Mouse (Mus musculus) forebrain, embryonic 13.5 days (tissue): ENCODE measurements at regions not wholly inside any gene's neighbourhood (a gene's known extent, or its start where the extent isn't known, plus 50 kb on each side); places are given as distances from the start of the nearest gene placed in this dataset.
A peak's percentile ranks its signal among the peaks of the same experiment; 100 is the strongest.
"Not testable (repeated sequence)": the region's sequence is repeated elsewhere in the genome, so short reads cannot be mapped to it uniquely, and the experiment has no call there.

Source experiments
- ATAC-seq: fragments of 200-750 bp; cut with Nextera tagmentation; 2 replicates; pipeline ENCODE4 v1.8.0; 2017
- H3K27ac ChIP-seq: fragments of 300-500 bp; sonication (generic); 2 replicates; pipeline ENCODE4 v1.5.1; 2015; ENCODE audit warnings: inconsistent platforms, mild to moderate bottlenecking, moderate library complexity
- H3K27me3 ChIP-seq: fragments of 300-500 bp; sonication (generic); 2 replicates; pipeline ENCODE4 v1.6.1; 2015; ENCODE audit warnings: mild to moderate bottlenecking, inconsistent platforms
- H3K36me3 ChIP-seq: fragments of 300-500 bp; sonication (generic); 2 replicates; pipeline ENCODE4 v1.6.1; 2015; ENCODE audit warnings: mild to moderate bottlenecking, inconsistent platforms; ENCODE audit not compliant: poor library complexity, severe bottlenecking
- H3K4me1 ChIP-seq: fragments of 300-500 bp; sonication (generic); 2 replicates; pipeline ENCODE4 v1.6.1; 2015; ENCODE audit warnings: inconsistent platforms
- H3K4me2 ChIP-seq: fragments of 300-500 bp; sonication (generic); 2 replicates; pipeline ENCODE4 v1.6.1; 2015; ENCODE audit warnings: inconsistent platforms, mild to moderate bottlenecking, moderate library complexity
- H3K4me3 ChIP-seq: fragments of 300-500 bp; sonication (generic); 2 replicates; pipeline ENCODE4 v1.5.1; 2015; ENCODE audit warnings: mild to moderate bottlenecking, inconsistent platforms
- H3K9ac ChIP-seq: fragments of 300-500 bp; sonication (generic); 2 replicates; pipeline ENCODE4 v1.6.1; 2015; ENCODE audit warnings: mild to moderate bottlenecking, inconsistent platforms
- H3K9me3 ChIP-seq: fragments of 300-500 bp; sonication (generic); replicated peaks from 2 replicates; pipeline ENCODE4 v1.6.1; 2016; ENCODE audit warnings: inconsistent platforms
- WGBS: fragments of 180-500 bp; shearing (Covaris S2); methylation state at CpG from one replicate; pipeline ENCODE4 v1.1.7; 2015; 5-methylcytosine and 5-hydroxymethylcytosine counted together

DNA sequence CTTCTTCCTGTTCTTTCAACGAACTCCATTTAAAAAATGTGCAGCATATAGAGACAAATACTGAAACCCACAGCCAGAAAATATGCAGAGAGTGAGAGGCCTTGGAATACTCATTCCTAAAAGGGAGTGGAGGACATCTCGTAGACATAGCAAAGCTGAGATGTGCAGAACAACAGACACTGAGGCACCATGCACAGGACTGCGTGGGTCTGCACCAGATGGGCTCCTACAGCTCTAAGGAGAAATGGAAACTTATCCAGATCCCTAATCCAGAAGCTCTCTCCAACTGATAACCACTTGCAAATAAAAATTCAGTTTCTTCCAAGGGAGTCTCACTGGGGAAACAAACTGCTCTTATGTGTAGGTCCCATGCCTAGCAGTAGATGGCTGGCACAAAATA, 101.6 kb downstream of the Slc25a24 start:
- Histone ChIP-seq H3K4me2 (no peak overlapping the region), H3K27ac (no peak overlapping the region), H3K9me3 (no peaks in the 10 kb centered on the region), H3K27me3 (no peaks in the 10 kb centered on the region), H3K9ac (no peak overlapping the region), H3K4me3 (no peak overlapping the region), H3K4me1 (no peaks in the 10 kb centered on the region), H3K36me3 (no peaks in the 10 kb centered on the region)
- ATAC-seq, result no peak
- WGBS, result 81% methylated on average over 3 of the region's 3 CpGs

DNA sequence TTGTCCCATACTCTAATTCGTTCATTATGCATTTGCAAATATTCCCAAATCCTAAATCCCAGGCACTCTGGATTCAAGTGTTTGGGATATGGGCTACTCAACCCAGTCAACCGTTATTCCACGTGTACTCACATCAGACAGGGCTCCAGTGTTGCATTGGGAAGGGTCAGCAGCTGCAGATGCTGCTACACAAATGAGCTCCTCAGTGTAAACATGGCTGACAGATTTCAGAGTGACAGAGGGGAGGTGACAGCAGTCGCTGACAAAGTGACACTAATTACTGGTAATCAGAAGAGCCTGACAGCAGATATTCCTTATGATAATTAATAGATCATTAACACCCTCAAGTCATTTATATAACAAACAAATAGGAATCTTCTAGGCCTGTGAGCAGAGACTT, 106.2 kb upstream of the Vav3 start:
- Histone ChIP-seq H3K27ac (no peak overlapping the region), H3K36me3 (no peaks in the 10 kb centered on the region), H3K4me2 (no peak overlapping the region), H3K9me3 (no peaks in the 10 kb centered on the region), H3K4me1 (0 out of 2 replicates have a peak, but pooled peaks cover 2% of the 10 kb centered on the region), H3K4me3 (no peak overlapping the region), H3K9ac (no peak overlapping the region), H3K27me3 (no peaks in the 10 kb centered on the region)
- ATAC-seq, result peak; percentile 71; the same call in 1 of the 2 replicates
- 59% methylated on average over 4 of the region's 4 CpGs for WGBS

DNA sequence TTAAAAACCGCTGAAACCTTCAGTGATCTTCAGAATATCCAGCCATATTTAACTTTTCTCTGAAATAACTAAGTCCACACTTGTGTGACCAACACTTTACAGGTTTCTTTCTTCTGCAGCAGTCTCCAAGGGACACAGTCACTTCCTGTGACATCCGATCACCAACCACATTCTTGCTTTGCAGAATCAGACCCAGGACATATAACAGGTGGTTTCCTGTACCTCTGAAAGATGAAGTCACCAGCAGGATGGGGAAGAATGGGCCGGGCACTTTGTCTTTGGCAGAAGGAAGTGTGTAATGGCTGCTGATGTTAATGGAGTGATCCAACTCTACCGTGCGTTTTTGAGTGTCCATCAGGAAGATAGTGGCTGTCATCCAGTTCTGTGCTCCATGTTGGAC, 103.5 kb upstream of the Vav3 start:
- no peak for ATAC-seq
- no peak overlapping the region for H3K9ac ChIP-seq
- H3K27me3 ChIP-seq, result no peaks in the 10 kb centered on the region
- no peak overlapping the region for H3K4me2 ChIP-seq
- no peak overlapping the region for H3K27ac ChIP-seq
- H3K36me3 ChIP-seq, result no peaks in the 10 kb centered on the region
- H3K4me3 ChIP-seq, result no peak overlapping the region
- H3K9me3 ChIP-seq, result no peaks in the 10 kb centered on the region
- H3K4me1 ChIP-seq, result 0 out of 2 replicates have a peak, but pooled peaks cover 2% of the 10 kb centered on the region
- 87% methylated on average over 5 of the region's 5 CpGs for WGBS

- H3K4me3 ChIP-seq, result no peak overlapping the region
- H3K9me3 ChIP-seq, result peaks cover 9% of the 10 kb centered on the region; the same call in 1 of the 2 replicates
- H3K9ac ChIP-seq, result no peak overlapping the region
- ATAC-seq, result no peak
- no peak overlapping the region for H3K4me2 ChIP-seq
- no peak overlapping the region for H3K27ac ChIP-seq
- no peaks in the 10 kb centered on the region for H3K4me1 ChIP-seq
- WGBS, result 92% methylated on average over 1 of the region's 1 CpGs
- no peaks in the 10 kb centered on the region for H3K27me3 ChIP-seq
- H3K36me3 ChIP-seq, result no peaks in the 10 kb centered on the region
Observed at GRCm38 (mm10) chr3:109243491-109243890, 97.0 kb upstream of the Vav3 start.

- Histone ChIP-seq H3K9me3 (peaks cover 9% of the 10 kb centered on the region; the same call in 1 of the 2 replicates), H3K4me1 (no peaks in the 10 kb centered on the region), H3K27me3 (no peaks in the 10 kb centered on the region), H3K9ac (no peak overlapping the region), H3K36me3 (no peaks in the 10 kb centered on the region), H3K4me3 (no peak overlapping the region), H3K4me2 (no peak overlapping the region), H3K27ac (no peak overlapping the region)
- WGBS, result 32% methylated on average over 1 of the region's 1 CpGs
- ATAC-seq, result no peak
Observed at GRCm38 (mm10) chr3:109248801-109249200, 91.7 kb upstream of the Vav3 start.

DNA sequence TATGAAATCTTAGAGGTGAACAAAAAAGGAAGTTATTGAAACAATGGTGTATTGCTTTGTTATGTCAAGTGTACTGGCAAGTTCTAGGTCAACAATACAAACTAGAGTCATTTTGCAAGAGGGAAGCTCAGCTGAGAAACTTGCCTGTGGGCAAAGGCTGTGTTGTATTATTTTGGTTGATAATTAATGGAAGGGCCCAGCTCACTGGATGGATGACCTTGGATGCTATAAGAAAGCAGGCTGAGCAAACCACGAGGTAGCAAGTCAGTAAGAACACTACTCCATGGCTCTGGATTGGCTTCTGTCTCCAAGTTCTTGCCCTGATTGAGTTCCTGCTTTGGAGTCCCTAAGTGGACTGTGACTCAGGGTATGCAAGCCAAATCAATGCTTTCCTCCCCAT, 91.1 kb upstream of the Vav3 start:
- Histone ChIP-seq H3K4me3 (no peak overlapping the region), H3K4me2 (no peak overlapping the region), H3K9me3 (peaks cover 6% of the 10 kb centered on the region; the same call in 1 of the 2 replicates), H3K27me3 (no peaks in the 10 kb centered on the region), H3K36me3 (no peaks in the 10 kb centered on the region), H3K27ac (no peak overlapping the region), H3K9ac (no peak overlapping the region), H3K4me1 (no peaks in the 10 kb centered on the region)
- ATAC-seq, result no peak
- WGBS, result 67% methylated on average over 1 of the region's 1 CpGs

DNA sequence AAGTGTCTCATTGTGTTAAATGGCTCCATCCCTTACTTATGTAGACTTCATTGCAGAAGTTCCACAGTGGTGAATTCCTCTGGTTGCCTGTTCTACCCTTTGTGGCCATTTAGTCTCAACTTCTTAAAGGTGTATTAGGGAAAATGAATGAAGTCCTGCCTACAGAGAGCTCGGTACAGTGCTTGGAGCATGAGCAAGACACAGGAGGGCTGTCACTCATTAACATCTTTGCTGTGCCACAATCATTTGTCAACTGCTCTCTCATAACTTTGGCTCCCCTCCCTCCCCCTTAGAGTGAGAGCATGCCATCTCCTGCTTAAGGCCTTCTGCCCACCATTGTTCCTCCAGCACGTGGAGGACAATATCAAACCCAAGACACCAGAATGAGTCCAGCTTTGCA, 90.5 kb upstream of the Vav3 start:
- Histone ChIP-seq H3K36me3 (no peaks in the 10 kb centered on the region), H3K27me3 (no peaks in the 10 kb centered on the region), H3K4me3 (no peak overlapping the region), H3K4me2 (no peak overlapping the region), H3K9me3 (no peaks in the 10 kb centered on the region), H3K27ac (no peak overlapping the region), H3K9ac (no peak overlapping the region), H3K4me1 (no peaks in the 10 kb centered on the region)
- 81% methylated on average over 2 of the region's 2 CpGs for WGBS
- no peak for ATAC-seq

GRCm38 (mm10) chr3:109251716-109252115, 88.7 kb upstream of the Vav3 start:
- WGBS, result 78% methylated on average over 1 of the region's 1 CpGs

DNA sequence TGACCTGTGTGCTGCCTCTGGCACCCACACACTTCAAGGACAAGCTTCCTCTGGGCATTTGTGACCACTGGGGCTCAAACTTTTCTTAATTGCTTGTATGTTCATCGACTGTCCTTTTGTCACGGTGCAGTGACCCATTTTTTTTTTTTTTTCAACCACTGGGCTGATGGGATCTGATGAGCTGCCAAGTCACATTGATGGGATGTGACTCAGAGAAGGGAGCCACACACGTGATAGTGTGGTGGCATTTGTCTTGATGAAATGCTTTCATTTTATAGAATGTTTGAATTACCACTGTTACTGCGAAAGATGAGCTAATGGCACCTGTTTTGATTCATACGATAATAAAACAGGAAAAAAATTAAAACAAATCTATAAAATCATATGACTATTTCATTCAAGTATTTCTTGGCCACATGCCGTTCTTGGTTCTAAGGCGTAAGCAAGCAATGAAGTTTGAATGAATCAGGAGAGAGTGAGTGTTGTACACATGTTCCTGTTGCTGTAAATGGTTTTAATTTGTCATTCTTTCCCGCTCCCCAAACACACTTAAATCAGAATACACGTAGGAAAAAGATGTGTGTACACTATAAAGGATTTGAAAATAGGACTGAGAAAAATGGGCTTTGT, 86.3 kb upstream of the Vav3 start:
- no peaks in the 10 kb centered on the region for H3K9me3 ChIP-seq
- H3K4me2 ChIP-seq, result no peak overlapping the region
- H3K36me3 ChIP-seq, result no peaks in the 10 kb centered on the region
- H3K27me3 ChIP-seq, result no peaks in the 10 kb centered on the region
- no peak overlapping the region for H3K4me3 ChIP-seq
- no peak overlapping the region for H3K27ac ChIP-seq
- WGBS, result 74% methylated on average over 9 of the region's 9 CpGs
- no peaks in the 10 kb centered on the region for H3K4me1 ChIP-seq
- H3K9ac ChIP-seq, result no peak overlapping the region
- ATAC-seq, result no peak

More at GRCm38 (mm10) chr3:109251716-109252115, 88.7 kb upstream of the Vav3 start:
- no peak for ATAC-seq
- no peak overlapping the region for H3K4me3 ChIP-seq
- no peaks in the 10 kb centered on the region for H3K36me3 ChIP-seq
- no peak overlapping the region for H3K27ac ChIP-seq
- no peaks in the 10 kb centered on the region for H3K9me3 ChIP-seq
- H3K4me1 ChIP-seq, result no peaks in the 10 kb centered on the region
- no peak overlapping the region for H3K4me2 ChIP-seq
- H3K27me3 ChIP-seq, result no peaks in the 10 kb centered on the region
- no peak overlapping the region for H3K9ac ChIP-seq

DNA sequence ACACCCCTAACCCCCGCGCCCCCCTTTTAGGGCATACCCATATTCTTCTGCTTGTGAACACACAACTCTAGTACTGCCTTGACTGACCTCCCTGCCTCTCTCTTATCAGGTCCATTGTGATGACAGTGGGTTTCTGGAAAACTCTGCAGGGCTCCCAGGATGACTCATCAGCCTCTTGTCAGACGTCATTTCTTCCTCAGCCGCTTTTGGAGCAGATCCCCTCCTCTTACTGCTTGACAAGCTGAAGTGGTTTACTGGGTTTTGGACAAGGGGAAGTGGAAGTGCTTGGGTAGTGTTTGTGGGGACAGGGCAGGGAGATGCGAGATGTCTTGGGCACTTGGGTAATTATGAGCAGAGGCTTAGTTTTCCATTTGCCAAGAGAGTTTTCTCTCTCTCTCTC, 85.5 kb upstream of the Vav3 start:
- no peak overlapping the region for H3K27ac ChIP-seq
- no peak for ATAC-seq
- WGBS, result 89% methylated on average over 5 of the region's 5 CpGs
- H3K4me2 ChIP-seq, result no peak overlapping the region
- H3K4me1 ChIP-seq, result no peaks in the 10 kb centered on the region
- no peak overlapping the region for H3K9ac ChIP-seq
- H3K36me3 ChIP-seq, result no peaks in the 10 kb centered on the region
- no peak overlapping the region for H3K4me3 ChIP-seq
- no peaks in the 10 kb centered on the region for H3K9me3 ChIP-seq
- no peaks in the 10 kb centered on the region for H3K27me3 ChIP-seq

DNA sequence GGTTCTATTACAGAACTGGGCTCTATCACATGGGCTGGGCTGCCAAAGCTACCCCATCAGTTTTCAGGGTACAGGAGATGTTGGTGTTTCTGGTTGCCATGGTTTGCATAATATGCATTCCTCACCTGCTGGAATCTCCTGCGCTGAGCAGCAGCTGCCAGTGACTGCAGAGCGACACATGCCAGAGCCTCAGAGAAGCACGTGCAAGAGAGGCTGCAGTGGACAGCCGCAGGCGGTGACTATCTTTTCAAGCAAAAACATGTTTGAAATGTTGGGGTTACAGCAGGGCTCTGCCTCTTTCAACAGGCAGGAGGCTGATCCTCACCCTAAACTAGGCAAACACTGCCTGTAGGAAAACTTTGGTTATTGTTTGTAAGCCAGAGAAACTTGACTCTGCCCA, 83.7 kb upstream of the Vav3 start:
- ATAC-seq, result no peak
- Histone ChIP-seq H3K36me3 (no peaks in the 10 kb centered on the region), H3K9me3 (no peaks in the 10 kb centered on the region), H3K4me3 (no peak overlapping the region), H3K27me3 (no peaks in the 10 kb centered on the region), H3K4me2 (no peak overlapping the region), H3K27ac (no peak overlapping the region), H3K4me1 (no peaks in the 10 kb centered on the region), H3K9ac (no peak overlapping the region)
- 78% methylated on average over 5 of the region's 5 CpGs for WGBS

DNA sequence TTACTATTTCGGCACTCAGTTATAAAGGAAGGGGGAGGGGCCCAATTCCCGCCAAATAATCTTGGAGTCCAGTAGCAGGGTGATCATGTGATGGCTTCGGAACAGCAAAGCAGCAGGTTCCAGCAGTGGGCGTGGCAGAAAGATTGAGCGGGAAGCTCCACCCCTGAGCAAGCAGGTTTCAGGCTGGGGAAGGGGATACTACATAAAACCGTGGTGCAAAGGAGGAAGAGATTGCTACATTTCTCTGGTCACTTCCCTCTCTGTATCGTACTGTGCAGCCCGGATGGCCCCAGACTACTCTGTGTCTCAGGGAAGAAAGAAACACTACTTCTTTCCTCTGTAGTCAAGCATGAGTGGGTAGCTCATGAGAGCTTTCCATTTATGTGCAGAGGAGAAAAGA, 73.5 kb upstream of the Vav3 start:
- not testable (repeated sequence) for H3K27ac ChIP-seq, H3K27me3 ChIP-seq, H3K4me1 ChIP-seq, H3K9me3 ChIP-seq, H3K4me3 ChIP-seq, H3K4me2 ChIP-seq, H3K9ac ChIP-seq, ATAC-seq, H3K36me3 ChIP-seq
- WGBS, result 83% methylated on average over 8 of the region's 8 CpGs

DNA sequence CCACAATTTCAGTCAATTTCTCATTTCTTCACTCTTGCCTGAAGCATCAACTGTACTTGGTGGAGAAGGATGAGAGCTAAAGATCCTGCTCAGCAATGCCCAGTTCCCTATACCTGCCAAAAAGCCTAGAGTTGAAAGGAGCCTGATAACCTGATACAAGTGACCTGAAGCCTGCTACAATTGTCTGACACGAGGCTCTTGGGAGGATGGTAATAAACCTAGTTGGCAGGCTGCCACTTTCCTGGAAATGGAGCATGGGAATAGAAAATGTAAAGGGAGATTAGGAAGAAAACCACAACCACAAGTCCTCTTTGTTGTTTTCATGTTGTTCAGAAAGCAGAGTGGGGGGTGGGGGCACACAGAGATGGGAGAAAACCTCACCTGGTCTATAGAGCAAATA, 69.7 kb upstream of the Vav3 start:
- no peak for ATAC-seq
- H3K27ac ChIP-seq, result no peak overlapping the region
- H3K4me1 ChIP-seq, result 0 out of 2 replicates have a peak, but pooled peaks cover 4% of the 10 kb centered on the region
- no peak overlapping the region for H3K4me2 ChIP-seq
- no peaks in the 10 kb centered on the region for H3K36me3 ChIP-seq
- H3K9ac ChIP-seq, result no peak overlapping the region
- 12% methylated on average over 1 of the region's 1 CpGs for WGBS
- H3K9me3 ChIP-seq, result no peaks in the 10 kb centered on the region
- H3K4me3 ChIP-seq, result no peak overlapping the region
- no peaks in the 10 kb centered on the region for H3K27me3 ChIP-seq
